Mouse (Mus musculus) kidney, postnatal 25 days (tissue): ENCODE results near the gene Rap2c.

ENCODE experiments used
- DNase-seq, 2 experiments: peaks; one replicate each; pipeline ENCODE4 v3.0.0; 2021; ENCODE audit warnings: mixed read lengths in 2 of 2

The Rap2c gene

GRCm38 (mm10) chrX:51017851-51018785, at the start of gene Rap2c:
TSS of gene Rap2c (minus strand) at chrX:51018018.
- peak; percentile 56 to 79 for DNase-seq

DNA sequence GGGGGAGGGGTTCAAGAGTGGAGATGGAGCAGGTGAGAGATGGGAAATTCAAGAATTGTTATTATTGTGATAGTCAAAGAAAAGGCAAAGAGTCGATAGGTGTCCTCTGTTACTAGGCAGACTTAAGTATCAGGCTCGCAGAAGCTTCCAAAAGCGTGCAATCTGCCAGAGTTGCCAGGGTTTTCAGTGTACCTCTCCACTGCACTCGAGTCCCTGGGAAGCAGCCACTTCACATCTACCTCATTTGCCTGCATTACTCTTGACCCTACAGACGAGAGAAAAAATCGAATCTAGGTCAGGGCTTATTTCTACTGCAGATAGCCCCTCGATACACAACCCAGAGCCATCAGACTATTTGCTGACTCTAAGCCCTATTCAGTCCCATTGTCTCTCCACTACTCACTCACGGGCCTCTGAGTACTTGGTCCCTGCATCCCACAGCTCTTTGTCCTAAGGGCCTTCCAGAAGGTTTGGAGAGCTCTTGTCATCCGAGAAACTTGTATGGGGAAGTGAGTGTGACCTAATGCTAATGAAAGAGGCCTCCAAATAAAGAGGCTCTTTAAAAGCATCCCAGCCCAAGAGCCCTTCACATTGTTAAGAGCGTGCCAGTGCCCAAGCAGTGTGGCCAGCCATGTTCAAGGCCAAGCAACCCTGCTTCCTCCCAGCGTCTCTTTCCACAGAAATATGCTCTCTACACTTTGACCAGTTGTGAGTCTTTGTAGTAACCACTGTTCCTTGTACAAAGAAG, 48.9 kb upstream of the Rap2c start:
- no peak for DNase-seq

GRCm38 (mm10) chrX:51065773-51066172, 48.0 kb upstream of the Rap2c start:
- DNase-seq, result peak; percentile 46 to 47

- DNase-seq, result no peak
Measured at GRCm38 (mm10) chrX:51065158-51065664, 47.4 kb upstream of the Rap2c start.

GRCm38 (mm10) chrX:51060220-51060619, 42.4 kb upstream of the Rap2c start:
- no peak for DNase-seq

DNA sequence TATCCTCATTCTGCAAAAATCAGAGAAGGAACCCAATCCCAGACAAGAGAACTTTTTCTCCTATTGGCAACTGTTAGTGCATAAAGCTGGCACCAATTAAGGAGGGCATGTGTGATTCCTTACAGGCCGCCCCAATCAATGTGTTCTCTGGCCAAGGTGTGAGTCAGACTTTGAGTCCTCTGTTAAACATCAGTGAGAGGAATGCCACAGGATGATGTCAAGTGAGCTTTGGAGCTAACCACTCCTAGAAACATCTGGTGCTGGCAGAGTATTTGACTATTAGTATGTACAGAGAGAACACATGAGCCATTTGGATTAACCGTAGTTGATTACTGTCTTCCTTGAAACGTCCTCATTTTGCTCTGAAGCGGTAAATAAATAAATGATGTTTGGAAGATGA, 40.9 kb upstream of the Rap2c start:
- DNase-seq, result no peak

DNA sequence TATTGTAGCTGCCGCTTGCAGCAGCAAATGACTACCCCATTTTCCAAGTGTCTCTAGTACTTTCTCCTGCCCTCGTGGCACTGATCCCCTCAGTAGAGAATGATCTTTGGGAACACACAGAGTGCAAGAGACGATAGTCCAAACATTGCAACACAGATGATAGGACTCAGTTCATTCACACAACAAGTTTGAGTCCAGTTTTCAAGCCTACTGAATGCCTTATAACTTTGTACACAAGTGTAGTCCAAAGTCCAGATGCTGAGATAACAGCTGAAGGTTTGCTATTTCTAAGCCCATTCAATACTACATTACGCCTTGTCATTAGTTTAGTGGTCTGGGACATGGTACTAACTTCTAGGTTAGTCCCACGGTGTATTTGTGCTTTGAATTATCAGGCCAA, 40.5 kb upstream of the Rap2c start:
- no peak for DNase-seq

GRCm38 (mm10) chrX:51051680-51052461, 34.1 kb upstream of the Rap2c start:
- no peak for DNase-seq

GRCm38 (mm10) chrX:51035678-51036209, 17.9 kb upstream of the Rap2c start:
- no peak for DNase-seq

DNA sequence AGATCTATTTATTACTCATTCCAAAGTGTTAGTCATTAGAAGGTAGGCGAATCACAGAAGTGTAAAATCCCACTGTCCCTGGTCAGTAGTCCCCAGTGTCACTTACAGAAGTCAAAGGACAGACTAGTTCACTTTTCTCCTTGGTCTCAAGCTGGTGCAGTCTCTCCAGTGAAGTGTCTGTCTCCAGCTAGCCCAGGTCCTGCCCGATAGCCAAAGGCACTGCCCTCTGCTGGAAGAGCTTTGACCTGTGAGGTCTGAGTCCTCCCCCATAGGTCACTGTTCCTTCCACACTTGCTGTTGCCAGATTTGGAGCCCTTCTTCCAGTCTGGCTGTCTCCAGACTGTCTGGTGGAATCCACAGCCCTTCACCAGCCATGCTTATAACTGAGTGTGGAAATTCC, 2.1 kb upstream of the Rap2c start:
- DNase-seq, result peak; percentile 71 to 74

GRCm38 (mm10) chrX:51018786-51019179, 965 bp upstream of the Rap2c start:
- peak; percentile 70 to 90 for DNase-seq

DNA sequence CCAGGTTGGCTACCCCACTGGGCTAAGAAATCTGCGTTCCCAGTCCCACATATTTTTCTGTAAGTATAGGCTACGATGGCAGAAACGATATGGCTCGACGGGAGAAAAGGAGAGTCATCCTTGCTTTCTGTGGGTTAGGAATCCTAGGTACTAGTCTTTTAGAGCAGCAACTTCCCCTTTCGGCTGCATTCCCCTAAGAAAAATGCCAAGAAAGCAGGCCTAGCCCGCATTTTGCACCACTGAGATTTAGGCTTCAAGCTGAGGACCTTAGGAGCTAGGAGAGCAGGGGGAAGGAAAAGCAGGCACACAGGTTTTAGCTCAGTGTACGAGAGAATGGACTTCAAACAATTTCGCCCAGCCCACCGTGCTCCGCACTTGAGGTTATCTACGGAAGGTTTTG, 892 bp downstream of the Rap2c start:
- DNase-seq, result no peak

DNA sequence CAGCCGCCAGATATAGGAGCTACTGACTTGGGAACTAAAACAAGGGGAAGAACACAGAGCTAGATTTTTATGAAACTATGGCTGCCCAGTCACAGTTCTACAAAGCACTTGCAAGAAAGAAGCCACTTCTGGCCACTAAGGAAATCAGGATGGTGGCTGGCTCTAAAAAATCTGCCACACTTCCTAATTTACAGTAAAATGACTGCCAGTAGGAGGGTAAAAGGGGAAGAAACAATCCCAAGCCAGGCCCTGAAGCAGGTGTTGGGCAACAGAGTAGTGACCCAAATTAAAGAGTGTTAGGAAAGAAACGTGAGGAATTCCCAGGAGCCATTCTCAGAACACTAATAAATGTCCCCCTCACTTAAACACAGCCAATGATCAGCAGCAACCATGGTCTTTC, 5.5 kb downstream of the Rap2c start:
- DNase-seq, result no peak

- no peak for DNase-seq
Measured at GRCm38 (mm10) chrX:51010323-51010722, 7.5 kb downstream of the Rap2c start.

DNA sequence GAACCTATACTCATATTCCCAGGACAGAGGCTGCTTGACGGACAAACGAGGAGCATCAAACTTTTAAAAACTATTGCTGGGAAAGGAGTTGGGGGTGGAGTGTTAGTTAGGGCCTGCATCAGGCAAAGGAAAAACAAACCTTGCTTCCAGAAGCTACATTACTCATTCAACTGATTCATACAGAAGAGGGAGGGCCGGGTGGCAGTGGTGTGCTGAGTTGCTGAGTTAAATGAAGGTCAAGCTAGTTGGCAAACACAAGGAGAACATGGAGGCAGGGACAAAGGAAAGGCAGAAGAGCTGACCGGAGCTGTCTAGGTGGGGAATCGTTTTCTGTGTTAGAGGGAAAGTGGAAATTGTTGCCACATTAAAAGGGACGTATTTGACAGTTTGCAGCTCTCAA, 17.0 kb downstream of the Rap2c start:
- no peak for DNase-seq

DNA sequence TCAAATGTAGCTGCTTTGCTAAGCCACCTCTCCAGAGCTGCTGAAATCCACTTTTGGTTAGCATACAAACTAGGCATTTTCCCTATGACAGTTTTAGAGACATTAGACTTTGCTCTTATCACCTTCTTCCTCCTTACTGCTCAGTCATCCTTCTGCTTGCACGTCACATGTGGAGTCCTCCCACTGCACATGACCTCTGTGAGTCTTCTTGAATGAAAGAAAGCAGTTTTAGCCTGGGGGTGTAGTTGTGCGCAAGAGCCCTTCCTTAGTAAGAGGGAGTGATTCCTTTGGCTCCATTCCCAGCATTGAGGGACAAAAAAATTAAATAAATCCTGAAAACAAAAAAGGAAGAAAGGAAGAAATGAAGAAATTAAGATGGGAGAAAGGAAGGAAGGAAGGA, 22.5 kb downstream of the Rap2c start:
- no peak for DNase-seq

- DNase-seq, result no peak
Measured at GRCm38 (mm10) chrX:50991324-50991723, 26.5 kb downstream of the Rap2c start.

DNA sequence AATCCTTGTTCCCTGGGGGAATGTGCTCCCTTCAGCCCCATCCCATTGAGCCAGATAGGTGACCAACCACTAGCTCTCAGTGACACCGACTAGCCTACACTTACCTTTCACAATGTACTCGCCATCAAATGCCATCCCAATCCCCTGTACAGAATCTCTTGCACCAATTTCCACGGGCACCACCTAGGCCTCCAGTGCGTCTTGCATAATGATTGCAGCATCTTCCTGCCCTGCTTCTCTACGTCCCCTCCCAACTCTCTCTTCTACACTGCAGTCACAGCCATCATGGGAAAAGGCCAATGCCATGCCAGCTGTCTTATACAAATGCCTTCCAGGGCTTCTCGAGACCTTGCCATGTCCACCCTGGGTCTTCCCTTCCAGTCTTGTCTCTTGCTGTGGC, 27.9 kb downstream of the Rap2c start:
- DNase-seq, result no peak

GRCm38 (mm10) chrX:50988581-50988980, 29.2 kb downstream of the Rap2c start:
- no peak for DNase-seq

DNA sequence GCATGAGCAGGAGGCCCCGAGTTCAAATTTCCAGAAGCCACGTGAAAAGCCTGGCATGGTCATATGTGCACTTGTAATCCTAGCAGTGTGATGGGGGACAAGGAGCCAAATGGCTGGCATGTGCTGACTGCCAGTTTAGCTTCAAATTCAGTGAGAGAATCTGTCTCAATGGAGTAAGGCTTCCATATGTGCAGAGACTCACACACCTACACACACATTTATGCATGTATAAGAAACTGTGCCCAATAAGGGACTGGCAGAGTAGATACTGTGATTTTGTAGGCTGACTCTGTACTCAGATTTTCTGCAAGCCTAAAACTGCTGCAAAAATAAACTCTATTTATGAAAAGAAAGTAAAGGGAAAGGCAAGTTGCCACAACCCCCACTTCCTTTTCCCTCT, 39.4 kb downstream of the Rap2c start:
- no peak for DNase-seq

DNA sequence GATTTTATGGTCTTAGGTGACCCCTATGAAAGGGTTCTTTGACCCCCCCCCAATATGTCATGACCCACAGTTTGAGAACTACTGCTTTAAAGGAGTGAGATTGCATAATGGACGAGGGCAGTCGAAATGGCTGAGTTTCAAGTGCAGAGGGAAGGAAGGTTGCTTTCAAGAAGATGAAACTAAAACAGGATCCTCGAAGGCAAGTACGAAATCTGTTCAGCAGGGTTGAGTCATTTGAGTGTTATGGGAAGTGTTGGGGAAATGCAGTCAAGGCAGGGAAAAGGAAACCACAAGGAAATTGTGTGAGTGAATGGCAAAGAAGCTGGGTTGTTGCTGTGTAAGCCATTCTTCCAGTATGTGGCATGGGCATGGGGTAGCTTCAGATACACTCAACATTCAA, 45.7 kb downstream of the Rap2c start:
- DNase-seq, result no peak

GRCm38 (mm10) chrX:50969907-50970306, 47.9 kb downstream of the Rap2c start:
- DNase-seq, result no peak
